Mouse (Mus musculus): Measurements from ENCODE around the gene Gpc6.

Gene Gpc6

DNA sequence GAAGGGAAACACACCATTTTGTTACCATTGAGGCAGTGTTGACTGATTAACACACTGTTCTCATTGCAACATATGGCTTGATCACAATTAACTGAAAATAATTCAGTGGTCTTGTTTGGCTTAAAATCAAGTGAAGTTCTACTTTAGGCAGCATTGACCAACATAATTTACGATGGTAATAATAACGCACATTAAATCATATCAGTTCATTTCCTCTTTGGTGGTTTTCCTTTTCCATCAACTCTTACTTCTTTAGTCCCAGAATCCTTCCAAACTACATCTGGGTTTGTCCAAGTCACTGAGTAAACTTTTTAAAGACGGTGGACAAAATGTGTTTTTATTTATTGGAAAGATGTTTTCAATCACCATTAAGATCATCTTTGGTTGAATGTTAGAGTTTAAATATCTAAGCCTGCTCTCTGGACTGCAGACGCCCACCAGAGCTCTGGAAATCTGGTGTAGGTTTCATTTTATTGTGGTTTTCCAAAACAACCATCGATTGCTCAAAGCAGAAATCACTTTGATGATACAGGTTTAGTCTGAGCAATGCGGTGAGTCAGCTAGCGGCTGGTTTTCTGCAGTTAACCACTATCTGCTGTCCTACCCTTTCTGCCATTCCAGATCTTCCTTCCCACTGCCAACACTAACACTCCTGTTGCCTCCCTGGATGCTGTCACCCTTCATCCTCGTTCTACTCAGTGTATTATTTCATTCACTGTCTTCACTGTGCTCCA is 314.7 kb downstream of the Gpc6 start:
- DNase-seq (ENCODE audit: low spot score), result no peak

DNA sequence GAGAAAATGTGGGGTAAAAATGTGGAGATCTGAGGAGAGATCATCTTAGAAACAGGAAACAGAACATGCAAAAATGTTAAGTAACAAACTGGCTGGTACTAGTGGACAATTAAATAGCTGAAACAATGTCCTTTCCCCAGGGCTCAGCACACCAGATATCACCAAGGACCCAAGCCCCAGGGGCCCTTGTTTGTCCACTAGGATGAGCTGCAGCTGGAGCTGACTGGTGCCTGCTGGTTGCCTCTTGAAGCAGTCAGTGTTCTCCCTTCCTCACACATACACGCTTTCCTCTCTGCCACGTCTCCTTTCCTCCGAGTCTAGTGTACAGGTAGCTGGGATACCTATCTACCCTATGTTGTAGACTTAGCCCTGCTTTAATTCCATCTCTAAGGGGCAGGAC is 320.5 kb downstream of the Gpc6 start:
- DNase-seq (ENCODE audit: low spot score), result no peak

DNA sequence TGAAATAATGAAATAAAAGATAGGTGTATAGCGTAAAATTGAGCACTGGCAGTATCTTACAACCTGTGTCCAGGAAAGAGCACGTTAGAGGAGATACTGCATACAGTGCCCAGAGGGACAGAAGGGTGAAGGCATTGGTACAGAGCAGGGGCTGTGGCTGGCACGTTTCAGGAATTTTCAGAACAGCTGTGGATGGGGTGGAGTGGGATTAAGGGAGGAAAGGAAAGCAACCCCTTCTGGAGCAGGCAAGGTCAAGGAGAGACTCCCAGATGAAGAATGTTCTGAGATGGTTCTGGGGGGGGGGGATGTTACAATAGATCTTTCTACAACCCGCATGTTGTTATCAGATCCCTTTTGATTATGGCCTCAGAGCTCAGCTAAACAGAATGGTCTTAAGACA is 331.1 kb downstream of the Gpc6 start:
- DNase-seq (ENCODE audit: low spot score), result no peak

GRCm38 (mm10) chr14:117265653-117266052 is 340.5 kb downstream of the Gpc6 start:
- no peak for DNase-seq (ENCODE audit: low spot score)

GRCm38 (mm10) chr14:117267823-117268601 is 342.9 kb downstream of the Gpc6 start:
- DNase-seq (ENCODE audit: low spot score), result no peak

- DNase-seq (ENCODE audit: low spot score), result no peak
Observed at GRCm38 (mm10) chr14:117283631-117284030, 358.5 kb downstream of the Gpc6 start.

GRCm38 (mm10) chr14:117293746-117294145 is 368.6 kb downstream of the Gpc6 start:
- no peak for DNase-seq (ENCODE audit: low spot score)

GRCm38 (mm10) chr14:117296207-117296838 is 371.2 kb downstream of the Gpc6 start:
- no peak for DNase-seq (ENCODE audit: low spot score)

DNA sequence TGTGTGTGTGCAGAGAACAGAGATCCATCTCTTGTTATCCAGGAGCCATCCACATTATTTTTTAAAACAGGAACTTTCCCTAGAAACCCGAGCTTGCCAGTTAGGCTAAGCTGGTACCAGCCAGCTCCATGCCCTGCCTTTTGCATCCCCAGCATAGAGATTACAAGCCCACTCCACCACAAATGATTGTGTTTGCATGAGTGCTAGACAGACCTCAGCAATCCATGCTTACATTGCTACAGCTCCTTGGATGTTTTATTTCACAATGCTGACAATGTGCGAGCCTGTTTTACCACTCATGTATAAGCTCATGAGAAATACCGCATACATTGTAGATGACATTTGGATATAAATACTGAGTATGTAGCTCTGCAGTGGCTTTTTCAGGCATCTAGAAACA is 375.9 kb downstream of the Gpc6 start:
- no peak for DNase-seq (ENCODE audit: low spot score)

GRCm38 (mm10) chr14:117303901-117304722 is 379.0 kb downstream of the Gpc6 start:
- DNase-seq (ENCODE audit: low spot score), result no peak

- no peak for DNase-seq (ENCODE audit: low spot score)
Observed at GRCm38 (mm10) chr14:117304723-117305010, 379.6 kb downstream of the Gpc6 start.

DNA sequence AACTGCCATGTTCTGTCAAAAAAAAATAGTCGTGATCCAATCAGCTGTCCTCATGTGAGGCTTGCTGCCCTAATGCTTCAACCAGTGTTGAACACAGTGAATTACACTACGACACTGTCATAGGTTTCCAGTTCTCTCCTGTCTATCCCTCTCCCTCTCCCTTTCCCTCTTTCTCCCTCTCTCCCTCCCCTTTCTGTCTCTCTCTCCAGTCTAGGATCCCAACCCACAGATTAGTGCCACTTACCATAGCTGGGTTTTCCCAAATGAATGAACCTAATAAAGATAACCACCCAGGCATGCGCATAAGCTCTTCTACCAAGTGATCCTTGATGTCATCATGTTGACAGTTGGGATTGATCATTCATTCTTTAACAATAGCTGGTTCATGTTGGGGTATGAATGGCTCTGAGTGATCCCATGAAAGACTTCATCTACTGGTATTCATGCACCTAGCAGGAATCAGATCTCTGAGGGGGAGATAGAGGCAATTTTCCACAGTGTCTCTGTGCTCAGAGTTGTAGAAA is 384.9 kb downstream of the Gpc6 start:
- DNase-seq (ENCODE audit: low spot score), result no peak

GRCm38 (mm10) chr14:117324214-117324613 is 399.1 kb downstream of the Gpc6 start:
- DNase-seq (ENCODE audit: low spot score), result no peak

DNA sequence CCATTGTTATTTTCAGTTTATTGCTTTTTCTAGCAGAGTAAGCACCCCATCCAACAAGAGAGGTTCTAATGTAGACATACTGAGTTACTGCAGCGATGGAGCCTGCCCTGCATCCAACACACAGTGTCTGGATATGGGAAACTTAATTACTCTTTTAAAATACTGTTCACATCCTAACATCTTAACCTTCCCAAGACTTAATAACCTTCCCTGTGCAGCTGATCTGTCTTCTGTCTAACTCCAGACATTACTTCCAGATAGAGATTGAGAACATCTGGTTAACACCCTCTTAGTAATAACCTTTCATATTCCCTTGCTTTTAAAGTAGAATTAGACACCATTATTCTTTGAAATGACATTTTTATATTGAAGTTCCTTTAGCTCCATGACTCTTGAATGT is 407.1 kb downstream of the Gpc6 start:
- DNase-seq (ENCODE audit: low spot score), result no peak

DNA sequence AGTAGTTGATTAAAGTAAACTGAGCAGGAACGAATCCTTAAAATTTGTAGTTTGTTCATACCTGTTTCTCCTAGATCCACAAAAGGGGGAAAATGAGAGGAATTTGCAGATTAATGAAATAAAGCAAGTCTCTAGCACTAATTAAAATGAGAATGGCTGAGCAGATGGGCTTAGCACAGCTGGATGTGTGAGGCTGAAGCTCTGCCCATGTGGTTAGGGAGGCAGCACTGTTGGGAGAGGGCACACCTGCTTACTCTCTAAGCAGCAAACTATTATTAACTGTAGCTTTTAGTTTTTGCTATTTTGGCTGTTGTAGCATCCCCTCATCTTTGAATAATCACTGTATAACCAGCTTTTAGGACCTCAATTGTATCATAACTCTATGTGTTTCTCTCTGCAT is 412.2 kb downstream of the Gpc6 start:
- no peak for DNase-seq (ENCODE audit: low spot score)

DNA sequence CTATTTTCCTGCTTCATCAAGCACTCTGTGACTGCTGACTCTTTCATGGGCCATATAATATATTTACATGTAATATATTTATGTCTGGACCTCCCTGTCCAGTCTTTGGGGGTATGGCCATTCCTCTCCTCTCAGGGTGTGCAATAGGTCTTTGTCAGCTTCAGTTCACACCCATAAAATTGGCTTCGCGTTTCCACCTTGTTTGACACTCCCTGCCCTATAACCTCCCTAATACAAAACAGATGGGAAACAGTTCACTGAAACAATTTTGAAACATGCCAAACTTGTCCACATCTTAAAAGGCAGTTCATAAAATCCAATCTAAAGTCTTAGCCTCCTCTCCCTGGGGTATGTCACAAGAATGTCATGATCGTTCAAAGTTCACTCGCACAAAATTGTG is 415.4 kb downstream of the Gpc6 start:
- no peak for DNase-seq (ENCODE audit: low spot score)

DNA sequence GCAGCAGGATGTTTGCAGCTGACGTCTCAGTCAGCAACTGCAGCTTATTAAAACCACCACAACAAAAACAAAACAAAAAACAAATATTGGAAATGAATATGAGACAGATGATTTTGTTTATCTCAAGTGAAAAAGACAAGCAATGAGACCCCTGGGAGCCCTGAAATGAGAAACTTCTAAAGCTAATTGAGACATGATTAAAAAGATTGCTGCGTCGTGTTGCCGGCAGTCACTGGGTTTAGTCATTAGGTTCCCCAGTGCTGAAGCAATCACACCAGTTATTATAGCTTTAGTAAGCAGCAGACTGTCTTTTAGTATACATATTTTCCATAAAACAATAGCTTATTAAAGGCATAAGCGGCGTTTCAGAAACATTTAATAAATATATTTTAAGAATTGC is 419.4 kb downstream of the Gpc6 start:
- DNase-seq (ENCODE audit: low spot score), result no peak

DNA sequence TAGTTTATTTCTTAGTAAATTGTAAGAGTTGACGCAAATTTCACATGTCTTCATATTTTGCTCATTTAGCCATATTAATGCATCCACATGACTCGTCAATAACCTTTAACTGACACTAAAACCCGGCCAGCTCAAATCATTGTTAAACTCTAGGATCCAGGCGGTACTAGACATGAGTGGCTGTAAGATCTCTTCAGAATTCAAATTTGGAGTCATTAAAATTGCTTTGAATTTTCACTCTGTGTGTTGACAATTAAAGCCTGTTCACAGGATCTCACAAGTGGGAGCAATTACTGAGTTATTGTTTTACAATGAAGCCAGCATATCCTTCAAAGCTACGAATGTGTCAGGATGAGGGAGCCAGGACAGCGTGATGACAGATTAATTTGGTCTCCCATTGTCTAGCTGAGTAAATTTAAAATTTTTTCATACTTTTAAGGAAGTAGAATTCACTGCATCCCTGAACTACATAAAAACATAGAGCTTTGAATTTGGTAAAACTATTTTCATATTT is 421.3 kb downstream of the Gpc6 start:
- no peak for DNase-seq (ENCODE audit: low spot score)

DNA sequence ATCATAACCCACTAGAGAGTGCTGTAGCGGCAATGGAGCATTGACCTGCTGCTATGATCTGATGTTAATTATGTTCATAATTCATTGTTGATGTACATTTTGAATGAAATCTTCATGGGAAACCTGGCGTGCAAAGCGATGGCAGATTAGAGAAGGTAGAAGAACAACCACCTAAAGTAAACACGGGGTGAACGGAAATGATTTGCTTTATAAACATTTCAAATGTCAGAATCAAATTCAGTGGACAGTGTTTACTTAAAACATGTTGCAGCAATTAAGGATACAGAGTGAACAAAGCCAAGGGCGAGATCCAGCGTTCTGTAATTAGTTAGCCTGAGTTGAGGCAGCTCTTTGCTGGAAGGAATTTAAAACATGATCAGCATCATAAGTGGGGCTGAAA is 426.2 kb downstream of the Gpc6 start:
- no peak for DNase-seq (ENCODE audit: low spot score)

DNA sequence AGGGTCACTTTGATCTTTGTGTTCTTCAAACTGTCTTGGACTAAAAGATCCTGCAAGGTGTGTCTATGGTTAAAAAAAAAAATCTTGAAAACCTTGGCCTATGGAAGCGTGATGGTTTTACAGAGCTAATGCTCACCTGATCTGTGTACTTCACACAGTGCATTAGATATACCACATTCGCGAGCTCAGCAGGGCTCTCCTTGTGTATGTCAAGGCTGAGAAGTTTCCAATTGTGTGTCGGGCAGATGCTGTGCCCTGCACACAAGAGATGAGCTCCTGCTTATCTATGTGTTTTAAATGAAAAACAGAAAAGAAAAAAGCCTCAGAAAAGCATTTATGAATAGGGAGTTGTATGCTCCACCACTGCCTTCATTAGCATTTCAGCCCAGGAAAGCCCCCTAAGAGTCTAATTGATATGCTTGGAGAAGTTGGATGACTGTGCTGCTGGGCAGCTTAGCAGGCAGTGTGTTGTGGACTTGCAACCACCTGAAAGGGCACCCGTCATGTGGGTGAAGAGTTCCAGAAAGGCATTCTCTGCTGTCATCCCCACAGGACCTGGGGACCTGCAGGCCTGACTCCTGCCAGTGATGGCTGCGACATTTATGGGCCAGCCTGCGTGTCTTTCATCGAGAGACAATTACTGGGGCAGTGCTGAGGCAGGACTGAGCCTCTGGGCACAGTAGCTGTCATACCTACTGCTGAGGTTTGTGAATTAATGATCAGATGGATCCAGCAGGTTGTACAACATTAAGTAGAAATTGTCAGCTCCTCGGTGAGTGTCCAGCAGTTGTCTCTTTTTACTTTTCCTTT is 436.2 kb downstream of the Gpc6 start:
- no peak for DNase-seq (ENCODE audit: low spot score)

DNA sequence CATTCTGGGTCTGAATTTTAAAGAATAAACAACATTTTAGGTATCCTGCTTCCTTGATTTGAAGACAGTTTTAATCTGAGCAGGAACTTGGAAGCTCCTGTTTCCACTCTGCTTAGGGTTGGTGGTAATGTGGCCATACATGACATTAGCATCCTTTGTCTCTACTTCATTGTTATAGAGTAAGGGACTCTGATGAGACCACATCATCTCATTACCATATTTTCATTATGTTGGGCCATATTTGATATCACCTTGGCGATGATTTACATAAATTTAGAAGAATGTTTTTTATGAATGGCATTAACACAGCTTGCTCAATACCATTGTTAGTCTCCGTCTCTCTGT is 436.8 kb downstream of the Gpc6 start:
- DNase-seq (ENCODE audit: low spot score), result no peak
